14 mouse cellular contexts compared by ENCODE assay signal in genomic region chr19:55097396-55097967, GRCm38 (mm10). TPM values are rescaled to one million over a fixed set of nuclear protein-coding genes. Genes with fewer than 3 reads are reported as not detected.
DNase-seq lines count a peak whose midpoint lies in the region; ATAC-seq and TF ChIP-seq lines count a peak whose summit lies in the region.
"Had no signal": no experiment of that assay in that cellular context is flagged by ENCODE, and none has a peak within 500 bp of the region (broad histone marks: within the 10 kb centered on the region; RNA-seq: fewer than 3 reads in every experiment).

No protein-coding gene starts in this region.

- H3K4me2 ChIP-seq in kidney, embryonic 15.5 days, result peak overlapping the region; percentile 84; the same call in 1 of the 2 replicates
- peak overlapping the region; percentile 97; the same call in 1 of the 2 replicates for H3K4me2 ChIP-seq in neural tube, embryonic 13.5 days
- H3K4me2 ChIP-seq in liver, embryonic 14.5 days (ENCODE audit: low read depth), result peak overlapping the region; percentile 13; the same call in 1 of the 2 replicates

- no peak overlapping the region; the same call in 1 of the 2 replicates for H3K27ac ChIP-seq in kidney, embryonic 15.5 days
- H3K27ac ChIP-seq in neural tube, embryonic 13.5 days (replicated peaks), result no peak overlapping the region
- H3K27ac ChIP-seq in liver, embryonic 14.5 days, result no peak overlapping the region
- H3K27ac ChIP-seq: forebrain, embryonic 13.5 days; limb, embryonic 15.5 days had no signal

- H3K36me3 ChIP-seq in kidney, embryonic 15.5 days, result peaks cover 25% of the 10 kb centered on the region
- H3K36me3 ChIP-seq in neural tube, embryonic 13.5 days, result peaks cover 25% of the 10 kb centered on the region
- H3K36me3 ChIP-seq in liver, embryonic 14.5 days (replicated peaks; ENCODE audit: control insufficient read depth, insufficient read depth, low read depth), result peaks cover 6% of the 10 kb centered on the region

- no peaks in the 10 kb centered on the region for H3K9me3 ChIP-seq in kidney, embryonic 15.5 days (replicated peaks)
- H3K9me3 ChIP-seq in neural tube, embryonic 13.5 days, result no peaks in the 10 kb centered on the region
- H3K9me3 ChIP-seq in liver, embryonic 14.5 days (ENCODE audit: control insufficient read depth, low read length), result no peaks in the 10 kb centered on the region
- H3K9me3 ChIP-seq: forebrain, embryonic 13.5 days; limb, embryonic 15.5 days had no signal

- DNase-seq in kidney, postnatal 36 days, result no peak
- no peak for DNase-seq in neural tube, embryonic 10.5 days (ENCODE audit: extremely low spot score, low spot score)
- DNase-seq in liver, embryonic 14.5 days (ENCODE audit: low read depth in 3 of 3, low spot score in 3 of 3), result no peak
- DNase-seq in yolk sac, embryonic 10.5 days (ENCODE audit: low spot score), result peak; percentile 53
- no peak for DNase-seq in urinary bladder, postnatal 14 days (ENCODE audit: low spot score)
- no peak for DNase-seq in left cerebral cortex, postnatal 25 days (ENCODE audit: low spot score in 2 of 2)
- DNase-seq: adrenal gland, postnatal 36 days; cerebellum, adult 18-20 months; gastrocnemius, postnatal 25 days; thymus, adult 2 months had no signal

- H3K4me1 ChIP-seq in kidney, embryonic 15.5 days, result peaks cover 21% of the 10 kb centered on the region
- H3K4me1 ChIP-seq in neural tube, embryonic 13.5 days (replicated peaks), result peaks cover 26% of the 10 kb centered on the region
- peaks cover 11 to 16% of the 10 kb centered on the region in 2 experiments for H3K4me1 ChIP-seq in liver, embryonic 14.5 days (replicated peaks; ENCODE audit: control insufficient read depth in 2 of 2, insufficient read depth in 2 of 2, low read length in 1 of 2)

- ATAC-seq in kidney, embryonic 15.5 days (replicated peaks; ENCODE audit: low FRiP score), result no peak
- ATAC-seq in neural tube, embryonic 13.5 days (ENCODE audit: low read depth), result no peak
- ATAC-seq in liver, embryonic 14.5 days (ENCODE audit: insufficient read depth), result no peak

- no peaks in the 10 kb centered on the region for H3K27me3 ChIP-seq in kidney, embryonic 15.5 days
- no peaks in the 10 kb centered on the region for H3K27me3 ChIP-seq in neural tube, embryonic 13.5 days
- H3K27me3 ChIP-seq in liver, embryonic 14.5 days (ENCODE audit: control insufficient read depth, insufficient read depth, low read length), result no peaks in the 10 kb centered on the region
- H3K27me3 ChIP-seq: limb, embryonic 15.5 days had no signal

- TF ChIP-seq EP300 in liver, embryonic 14.5 days (IDR thresholded peaks at IDR 0.05; ENCODE audit: low read depth), result no peak

- H3K9ac ChIP-seq in kidney, embryonic 15.5 days, result no peak overlapping the region
- no peak overlapping the region for H3K9ac ChIP-seq in neural tube, embryonic 13.5 days
- no peak overlapping the region for H3K9ac ChIP-seq in liver, embryonic 14.5 days (replicated peaks)

- 58% methylated on average over 9 of the region's 9 CpGs for WGBS in kidney, embryonic 15.5 days
- 73% methylated on average over 9 of the region's 9 CpGs for WGBS in neural tube, embryonic 13.5 days
- WGBS in liver, embryonic 14.5 days (ENCODE audit: insufficient replicate concordance), result 33% methylated on average over 9 of the region's 9 CpGs

- TF ChIP-seq CTCF in liver, embryonic 14.5 days (IDR thresholded peaks at IDR 0.05; ENCODE audit: low read depth), result no peak

- intact Hi-C loops in left cerebral cortex, postnatal 25 days (cut with DNase I), result loop anchor here (10.0 kb wide), 1 partner anchor 217 kb away; the partner anchor contains the start of genes Vti1a and Zdhhc6

- H3K4me3 ChIP-seq in kidney, embryonic 15.5 days (replicated peaks), result no peak overlapping the region
- H3K4me3 ChIP-seq in neural tube, embryonic 13.5 days, result no peak overlapping the region
- H3K4me3 ChIP-seq in liver, embryonic 14.5 days (ENCODE audit: insufficient read depth in 1 of 2, low read depth in 2 of 2, low read length in 2 of 2), result no peak overlapping the region

RNA-seq across cellular contexts. Expression of gene Gpam, which starts 29.6 kb away (rescaled TPM):
- 18.1 and 19.0 TPM in 2 replicates for polyA plus RNA-seq in kidney, embryonic 15.5 days (2015; fragmentation: Nextera tagmentation; extraction: Ambion mirVana)
- 19.0 and 19.6 TPM in 2 replicates for polyA plus RNA-seq in neural tube, embryonic 13.5 days (2015; fragmentation: Nextera tagmentation; extraction: Ambion mirVana)
- 13.6 and 15.0 TPM in 2 replicates for polyA plus RNA-seq in liver, embryonic 14.5 days (2012; rRNA removed)
- polyA plus RNA-seq in liver, embryonic 14.5 days (2014; fragmentation: Nextera tagmentation; extraction: Ambion mirVana), result 21.6 and 24.0 TPM in 2 replicates
- total RNA-seq in left cerebral cortex, postnatal 25 days (2021), result 10 to 100 TPM; 47.2 to 52.6 TPM

Comparison
In these comparisons a context has a peak if more than half of its experiments do, and no peak if none do; other contexts are left out.
1. H3K4me2 ChIP-seq: peak in every context shown above with its lines; median percentile 97 in neural tube, embryonic 13.5 days; 84 in kidney, embryonic 15.5 days; 13 in liver, embryonic 14.5 days.